Mouse (Mus musculus): ENCODE measurements around the gene Ect2.

GRCm38 (mm10) chr3:27140101-27140500 is 13.6 kb downstream of the Ect2 start:
- TF ChIP-seq CTCF (IDR thresholded peaks at IDR 0.05; ENCODE audit: borderline replicate concordance, insufficient read depth, low read length) = no peak
- no peak for TF ChIP-seq POLR2A (IDR thresholded peaks at IDR 0.05; ENCODE audit: low read depth, low read length)
